Mouse (Mus musculus): Measurements from ENCODE around the gene Nudt15.

Gene Nudt15

DNA sequence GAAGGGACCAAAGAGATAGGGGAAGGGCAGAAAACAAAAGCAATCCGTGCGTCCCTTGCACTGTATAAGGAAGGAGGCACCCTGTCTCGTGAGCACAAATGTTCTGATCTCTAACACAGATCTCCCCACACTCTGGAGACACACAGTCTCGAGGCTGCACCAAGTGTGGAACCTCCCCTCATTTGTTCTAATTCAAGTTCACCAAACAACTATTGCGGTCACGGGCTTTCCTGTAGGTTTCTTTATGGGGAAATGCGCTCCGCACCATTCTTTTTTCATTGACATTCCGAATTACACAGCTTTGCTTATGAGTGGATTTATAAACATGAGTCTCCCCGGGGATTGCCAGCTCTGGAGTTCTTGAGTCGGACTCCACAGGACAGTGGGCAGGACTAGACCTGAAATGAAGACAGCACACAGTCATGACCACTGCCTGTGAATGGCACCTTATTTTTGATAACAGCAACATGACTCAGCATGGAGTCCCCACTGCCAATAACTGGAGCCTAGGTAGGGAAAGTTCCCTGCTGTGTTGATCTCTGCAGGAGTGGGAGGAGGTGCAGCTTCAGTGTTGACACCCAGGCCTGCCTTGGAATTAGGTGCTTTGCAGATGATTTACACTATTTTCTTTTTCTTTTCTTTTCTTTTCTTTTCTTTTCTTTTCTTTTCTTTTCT is 40.2 kb downstream of the Nudt15 start:
- DNase-seq, result no peak

DNA sequence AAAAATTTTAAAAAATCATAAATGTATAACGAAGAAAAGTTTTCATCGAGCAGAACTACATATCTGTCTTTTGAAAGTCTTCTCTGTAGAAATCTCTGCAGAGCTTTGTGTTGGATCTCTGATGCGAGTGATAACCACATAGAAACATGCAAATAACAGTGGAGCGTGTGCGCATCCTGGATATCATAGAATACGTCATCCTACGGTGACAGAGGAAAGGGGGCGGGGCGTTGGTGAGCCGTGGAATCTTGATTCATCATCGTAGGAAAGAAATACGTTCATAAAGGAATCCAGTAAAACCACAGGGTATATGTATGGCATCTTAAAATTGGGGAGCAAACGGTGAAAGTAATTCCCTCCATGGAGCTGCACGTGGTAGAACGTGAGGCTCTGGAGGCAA is 40.8 kb downstream of the Nudt15 start:
- no peak for DNase-seq

DNA sequence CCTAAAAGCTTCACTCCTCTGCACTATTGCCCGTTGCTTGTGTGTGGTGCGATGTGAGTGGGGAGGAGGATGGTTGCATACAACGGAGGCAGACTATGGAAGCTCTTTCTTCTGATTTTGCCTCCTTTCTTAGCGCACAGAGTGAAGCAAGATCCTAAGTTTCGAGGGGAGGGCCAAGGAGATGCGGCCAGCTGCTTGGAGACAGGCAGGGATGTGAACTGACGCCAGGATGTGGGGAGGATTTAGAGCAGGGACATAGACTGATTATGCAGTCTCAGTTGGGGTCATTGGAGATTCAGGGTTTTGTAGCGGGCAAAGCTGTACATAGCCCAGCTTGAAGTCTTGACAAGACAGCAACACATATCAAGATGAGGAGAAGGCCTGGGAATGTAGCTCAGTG is 41.8 kb downstream of the Nudt15 start:
- DNase-seq, result no peak

DNA sequence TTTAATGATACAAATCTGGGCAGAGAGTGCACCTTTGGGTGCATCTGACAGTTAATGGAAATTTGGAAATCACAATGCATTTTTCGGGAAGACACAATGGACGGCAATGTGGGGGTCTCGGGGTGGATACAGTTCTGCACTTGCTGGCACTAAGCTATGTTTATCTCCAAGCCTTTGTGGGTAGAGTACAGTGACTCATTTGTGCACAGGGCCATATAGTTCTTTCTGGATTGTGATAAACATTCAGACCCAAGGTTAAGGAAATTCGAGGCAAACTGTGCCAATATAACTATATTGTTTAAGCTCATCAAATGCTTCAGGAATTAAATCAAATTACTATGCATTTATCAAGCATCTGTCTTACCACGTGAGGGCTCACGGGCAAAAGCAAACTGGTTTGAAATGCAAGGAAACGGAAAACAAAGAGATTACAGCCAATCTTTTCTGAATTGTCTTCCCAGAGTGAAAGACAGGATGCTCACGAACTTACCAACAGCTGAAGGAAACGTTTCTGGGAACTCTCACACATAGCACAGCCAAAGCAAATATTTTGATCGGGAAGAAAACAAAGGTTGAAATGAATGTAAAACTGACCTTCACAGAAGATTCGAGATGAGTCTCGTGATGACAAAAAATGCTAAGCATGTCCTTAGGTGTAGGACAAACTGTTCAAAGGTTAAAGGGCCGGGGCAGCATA is 44.7 kb downstream of the Nudt15 start:
- no peak for DNase-seq

DNA sequence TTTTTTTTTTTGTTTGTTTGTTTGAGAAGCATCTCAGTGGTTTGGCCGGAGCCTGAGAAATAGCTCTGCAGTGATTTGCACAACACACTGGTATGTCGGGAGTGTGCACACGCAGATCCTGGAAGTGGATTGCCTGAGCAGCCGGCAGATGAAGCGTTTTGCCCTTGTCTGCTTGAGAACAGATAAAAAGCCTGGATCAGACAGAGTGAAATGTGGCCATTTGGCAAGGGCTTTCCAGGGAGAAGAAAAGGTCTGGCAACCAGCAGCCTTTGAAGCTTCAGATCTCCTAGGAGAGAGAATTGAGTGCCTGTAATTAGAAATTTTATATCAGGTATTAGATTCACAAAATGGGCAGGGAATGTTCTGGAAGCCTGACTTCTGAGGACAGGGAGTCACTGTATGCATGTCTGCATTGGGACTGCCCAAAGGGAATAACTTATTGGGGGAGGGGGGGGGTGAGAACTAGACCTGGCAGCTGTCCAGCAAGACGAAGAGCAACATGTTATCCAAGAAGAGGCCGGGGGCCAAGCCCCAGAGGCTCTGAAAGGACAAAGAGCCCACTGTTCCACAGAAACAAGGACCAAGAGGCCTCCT is 45.4 kb downstream of the Nudt15 start:
- peak; percentile 45 to 63 for DNase-seq

DNA sequence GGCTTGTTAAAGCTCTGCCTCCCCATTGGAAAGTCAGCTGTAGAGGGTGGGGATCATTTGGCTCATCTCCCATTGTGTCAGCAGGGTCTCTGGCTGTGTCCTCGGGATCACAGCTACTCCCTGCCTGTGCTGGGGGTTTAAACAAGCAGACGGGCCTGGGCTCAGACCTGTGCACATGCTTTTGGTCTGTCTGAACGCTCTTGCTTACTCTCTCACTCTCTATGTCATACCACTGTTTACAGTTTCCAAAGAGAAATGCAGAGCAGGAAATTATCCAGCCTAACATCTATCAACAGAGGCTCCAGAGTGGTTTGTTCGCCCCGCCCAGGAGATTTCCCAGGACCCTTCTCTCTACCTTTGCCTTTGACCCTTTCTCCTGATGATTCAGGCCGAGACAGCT is 46.3 kb downstream of the Nudt15 start:
- no peak for DNase-seq

DNA sequence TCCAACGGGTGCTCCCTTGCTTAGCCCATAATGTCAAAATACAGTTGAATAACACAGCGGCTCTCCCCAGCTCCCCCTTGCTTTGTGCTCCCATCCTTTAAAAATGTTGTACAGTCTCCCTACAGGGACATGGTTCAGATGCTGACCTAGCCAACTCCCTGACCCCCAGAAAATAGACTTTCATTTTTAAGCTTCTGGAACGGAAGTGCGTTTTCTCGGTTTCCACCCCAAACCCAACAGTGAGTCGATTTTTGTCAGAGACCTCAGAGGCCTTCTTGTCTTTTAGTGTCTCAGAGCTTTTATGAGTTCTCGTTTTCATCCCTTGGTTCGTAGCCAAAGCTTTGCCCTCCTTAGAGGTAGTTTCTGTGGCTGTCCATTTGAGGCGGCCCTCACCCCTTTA is 46.8 kb downstream of the Nudt15 start:
- no peak for DNase-seq

DNA sequence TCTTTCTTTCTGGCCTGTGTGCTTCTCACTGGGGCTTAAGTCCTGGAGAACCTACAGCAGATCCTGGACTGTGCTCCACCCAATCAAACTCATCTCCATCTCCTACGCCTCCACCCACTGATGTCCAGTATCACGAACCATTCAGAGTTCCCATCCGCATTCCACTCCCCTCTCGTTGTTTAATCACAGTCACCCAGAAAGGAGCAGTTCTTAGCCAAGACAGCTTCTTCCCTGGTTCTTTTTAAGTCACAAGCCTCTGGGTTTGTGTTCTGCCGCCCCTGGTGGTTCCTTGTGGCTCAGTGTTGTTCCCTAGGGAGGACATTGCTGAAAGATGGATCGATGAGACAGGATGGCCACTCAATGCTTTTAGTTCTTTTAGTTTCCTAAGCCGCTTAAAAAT is 52.3 kb downstream of the Nudt15 start:
- DNase-seq, result no peak

DNA sequence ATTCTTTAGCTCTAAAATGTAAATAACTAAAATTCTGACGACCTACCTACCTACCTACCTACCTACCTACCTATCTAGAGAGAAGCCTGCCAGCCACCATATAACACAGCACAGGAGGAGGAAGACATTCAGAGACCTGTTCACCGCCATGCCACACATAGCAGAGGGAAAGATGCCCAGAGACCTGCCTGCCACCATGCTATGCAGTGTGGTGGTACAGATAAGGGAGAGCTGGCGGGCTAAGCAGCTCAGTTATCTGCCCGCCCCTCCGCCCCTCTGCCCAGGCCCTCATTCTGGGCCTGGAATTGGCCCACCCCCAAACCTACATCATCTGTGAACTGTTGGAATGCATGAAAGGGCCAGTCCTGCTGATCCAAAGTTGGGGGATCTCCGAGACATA is 53.9 kb downstream of the Nudt15 start:
- DNase-seq, result no peak

DNA sequence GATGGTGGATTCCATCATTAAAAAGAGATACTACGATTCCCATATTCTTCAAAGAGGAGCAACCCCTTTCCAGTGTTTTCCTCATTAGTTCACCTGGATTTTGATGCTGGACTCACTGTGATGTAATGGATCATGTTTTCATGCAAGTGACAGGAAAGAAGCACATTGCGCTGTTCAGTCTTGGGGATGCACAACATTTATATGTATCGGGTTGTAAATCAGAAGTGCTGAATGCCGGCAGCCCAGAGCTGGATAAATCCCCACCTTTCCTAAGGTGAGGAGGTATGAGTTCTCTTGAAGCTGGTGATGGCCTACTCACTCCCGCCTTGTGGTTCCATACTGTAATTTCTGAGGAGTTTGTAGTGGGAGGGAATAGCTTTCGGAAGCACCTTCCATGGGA is 54.7 kb downstream of the Nudt15 start:
- no peak for DNase-seq

DNA sequence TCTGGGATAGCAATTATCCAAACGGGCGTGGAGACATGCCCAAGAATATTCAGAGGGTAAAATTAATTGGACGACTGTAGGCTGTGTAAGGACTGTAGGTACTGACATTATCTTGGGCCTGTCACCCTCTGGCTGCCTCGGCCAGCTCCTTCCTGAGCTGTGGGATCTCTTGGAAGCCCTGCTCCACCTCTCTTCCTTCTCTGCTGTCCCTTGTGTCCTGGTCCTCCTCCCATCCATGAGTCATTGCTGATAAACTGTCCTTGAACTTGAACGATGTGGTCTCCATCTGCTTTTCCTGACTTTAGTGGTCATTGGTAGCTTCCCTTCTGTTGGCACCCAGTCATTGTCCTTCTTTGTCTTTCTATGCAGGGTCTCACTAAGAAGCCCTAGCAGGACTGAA is 61.4 kb downstream of the Nudt15 start:
- DNase-seq, result no peak

DNA sequence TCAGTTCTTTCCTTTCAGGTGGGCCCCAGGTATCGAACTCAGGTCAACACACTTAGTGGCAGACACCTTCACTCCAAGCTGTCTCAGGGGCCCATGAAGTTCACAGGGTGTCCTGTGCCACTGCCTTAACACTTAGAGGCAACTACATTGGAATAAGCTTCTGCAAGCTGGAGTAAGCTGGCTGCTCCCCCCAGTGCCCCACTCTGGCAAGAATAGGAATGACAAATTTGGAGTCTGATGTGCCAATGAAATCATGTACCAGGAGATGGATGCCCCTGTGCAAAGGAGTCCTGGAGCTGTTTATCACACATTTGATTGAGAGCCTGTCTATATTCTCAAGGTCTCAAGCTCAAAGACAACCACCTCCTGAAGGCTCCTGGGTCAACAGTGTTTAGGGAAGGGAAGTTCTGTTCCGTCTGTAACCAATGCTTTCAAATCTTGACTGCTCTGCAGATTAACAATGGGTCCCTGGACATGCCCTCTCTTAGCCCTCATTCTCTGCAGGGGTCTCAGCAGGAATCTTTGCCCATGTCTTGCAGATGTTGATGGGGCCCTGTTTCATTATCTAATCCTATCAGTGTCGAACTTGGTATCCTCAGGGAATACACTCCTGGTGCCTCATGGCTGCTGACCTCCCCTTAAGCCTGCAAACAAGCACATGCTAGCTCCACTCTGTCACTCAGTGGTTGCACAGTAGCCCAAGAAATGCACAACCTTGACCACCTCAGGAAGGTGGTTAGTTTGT is 63.5 kb downstream of the Nudt15 start:
- no peak for DNase-seq

DNA sequence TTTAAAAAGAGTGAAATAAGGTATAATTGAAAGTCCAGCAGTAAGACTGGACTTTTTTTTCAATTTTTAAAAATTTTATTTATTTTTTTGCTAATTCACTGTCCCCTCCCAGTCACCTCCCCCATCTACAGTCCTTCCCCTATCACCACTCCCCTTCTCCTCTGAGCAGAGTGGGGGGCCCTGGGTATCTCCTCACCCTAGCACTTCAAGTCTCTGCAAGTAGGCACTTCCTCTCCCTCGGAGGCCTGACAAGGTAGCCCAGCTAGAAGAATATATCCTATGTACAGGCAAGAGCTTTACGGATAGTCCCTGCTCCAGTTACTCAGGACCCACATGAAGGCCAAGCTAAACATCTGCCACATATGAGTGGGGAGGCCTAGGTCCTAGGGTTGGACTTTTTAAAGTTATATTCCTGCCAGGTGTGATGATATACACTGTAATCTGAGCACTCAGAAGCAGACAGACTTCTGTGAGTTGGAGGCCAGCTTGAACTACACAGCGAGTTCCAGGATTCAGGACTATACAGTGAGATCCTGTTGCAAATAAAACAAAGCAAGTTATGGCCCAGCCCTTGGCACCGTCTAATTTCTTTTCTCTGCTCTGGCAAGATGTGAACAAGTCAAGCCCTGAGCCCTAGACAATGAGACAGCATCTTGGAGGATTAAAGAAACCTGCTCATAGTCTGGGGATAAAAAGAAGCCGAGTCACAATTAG is 64.4 kb downstream of the Nudt15 start:
- DNase-seq, result no peak

DNA sequence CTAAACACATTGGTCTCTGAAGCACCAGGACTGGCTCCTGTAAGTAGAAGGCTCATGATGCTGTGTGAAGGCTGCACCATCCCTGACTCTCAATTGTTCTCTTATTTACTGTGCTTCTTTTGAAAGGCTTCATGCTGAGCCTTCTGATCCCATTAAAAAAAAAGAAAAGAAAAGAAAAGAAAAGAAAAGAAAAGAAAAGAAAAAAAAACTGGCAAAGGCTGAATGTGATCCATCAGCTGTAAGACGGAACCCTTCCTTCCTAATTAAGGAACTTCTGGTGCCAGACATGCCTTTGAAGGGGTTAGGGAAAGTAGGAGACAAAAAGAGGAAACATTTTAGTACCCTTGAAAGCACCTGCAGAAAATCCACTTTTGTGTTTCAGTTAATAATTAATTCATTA is 68.3 kb downstream of the Nudt15 start:
- DNase-seq, result no peak

DNA sequence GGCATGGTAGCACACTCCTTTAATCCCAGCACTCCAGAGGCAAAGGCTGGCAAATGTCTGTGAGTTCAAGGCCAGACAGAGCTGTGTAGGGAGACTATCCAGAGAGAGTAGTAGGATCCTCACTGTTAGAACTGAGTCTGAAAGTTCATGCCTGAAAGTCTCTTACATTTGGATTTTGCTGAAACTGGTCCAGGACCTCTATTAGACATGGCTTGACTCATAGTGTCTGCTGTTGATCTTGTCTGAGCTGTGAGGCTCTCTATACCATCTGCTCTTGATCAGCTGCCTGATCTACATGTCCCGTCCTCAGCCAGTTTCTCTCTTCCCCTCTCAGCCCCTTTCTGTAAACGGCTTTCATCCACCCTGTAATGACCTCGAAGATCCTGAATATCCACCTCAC is 69.7 kb downstream of the Nudt15 start:
- no peak for DNase-seq

DNA sequence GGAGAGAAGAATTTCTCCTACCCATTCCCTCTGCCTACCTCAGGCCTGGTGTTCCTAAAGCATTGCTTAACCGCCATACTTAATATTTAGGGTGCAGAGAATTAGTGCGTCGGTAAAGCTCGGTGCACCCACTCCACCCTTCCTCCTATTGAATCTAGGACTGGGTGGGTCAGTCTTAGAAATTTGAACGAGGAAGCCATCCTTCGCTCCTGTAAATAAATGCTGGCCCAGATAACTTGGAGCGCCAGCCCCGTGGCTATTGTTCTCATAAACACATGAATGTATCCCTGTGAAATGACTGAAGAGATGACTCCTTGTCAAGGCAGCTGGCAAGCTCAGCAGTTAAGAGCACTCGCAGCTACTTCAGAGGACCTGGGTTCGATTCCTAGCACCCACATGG is 71.0 kb downstream of the Nudt15 start:
- no peak for DNase-seq

DNA sequence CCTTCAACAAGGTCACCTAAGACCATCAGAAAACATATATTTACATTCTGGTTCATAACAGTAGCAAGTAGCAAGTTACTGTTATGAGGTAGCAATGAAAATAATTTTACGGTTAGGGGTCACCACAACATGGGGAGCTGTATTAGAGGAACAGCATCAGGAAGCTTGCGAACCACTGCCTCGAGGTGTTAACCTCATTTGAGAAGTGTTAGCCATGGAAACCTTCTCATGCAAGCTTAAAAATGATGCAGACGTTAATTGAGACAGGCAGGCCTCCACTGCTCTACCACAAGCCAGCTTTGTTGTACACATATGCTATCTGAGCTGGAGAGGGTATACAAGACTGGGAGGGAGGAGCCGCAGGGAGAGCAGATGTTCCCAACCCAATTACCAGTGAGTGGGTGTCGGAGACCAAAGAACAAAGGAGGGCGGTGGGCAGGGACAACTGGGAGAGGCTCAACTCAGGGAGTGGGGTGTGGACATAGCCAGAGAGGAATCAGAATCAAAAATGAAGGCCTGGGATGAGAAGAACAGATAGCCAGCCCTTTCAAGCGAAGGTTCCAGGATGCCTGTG is 71.6 kb downstream of the Nudt15 start:
- DNase-seq, result no peak

DNA sequence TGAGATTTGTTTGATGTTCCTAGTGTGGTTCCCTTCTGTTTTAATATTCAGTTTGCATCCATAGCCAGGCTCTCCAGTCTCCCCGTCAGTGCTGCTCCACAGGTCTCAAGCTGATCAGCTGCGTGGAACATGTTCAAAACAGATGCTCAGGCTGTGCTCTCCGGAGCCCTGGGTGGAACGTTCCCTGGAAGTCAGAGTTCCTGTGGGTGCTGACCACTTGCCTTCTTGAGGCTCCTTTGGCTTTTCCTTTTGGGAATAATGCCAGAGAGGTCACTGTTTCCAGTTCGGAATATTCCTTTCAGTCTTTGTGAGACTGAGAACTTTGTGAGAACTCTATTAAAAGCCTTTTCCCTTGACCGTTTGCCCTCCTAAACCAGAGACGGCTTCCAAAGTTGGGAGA is 72.5 kb downstream of the Nudt15 start:
- peak in 1 of 2 experiments; percentile 22 for DNase-seq

DNA sequence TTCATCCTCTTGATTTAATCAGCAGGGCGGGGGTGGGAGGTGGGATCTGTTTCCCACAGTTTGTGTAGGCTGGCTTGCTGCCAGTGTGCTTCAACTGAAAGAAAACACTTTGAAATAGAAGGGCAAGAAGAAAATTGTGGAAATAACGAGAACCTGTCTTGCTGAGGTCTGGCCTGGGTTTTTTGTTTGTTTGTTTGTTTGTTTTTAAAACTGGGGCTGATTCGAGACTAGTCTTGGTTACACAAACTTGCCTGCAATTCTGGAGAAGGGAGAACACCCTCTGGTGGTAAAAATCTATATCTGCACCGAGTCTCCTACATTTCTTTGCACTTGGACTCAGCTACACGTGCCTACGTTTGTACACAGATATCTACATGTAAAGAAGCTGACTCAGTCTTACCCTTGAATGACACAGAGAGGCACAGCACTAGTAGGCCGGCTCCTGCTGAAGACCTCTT is 73.4 kb downstream of the Nudt15 start:
- DNase-seq, result peak; percentile 57 to 64

DNA sequence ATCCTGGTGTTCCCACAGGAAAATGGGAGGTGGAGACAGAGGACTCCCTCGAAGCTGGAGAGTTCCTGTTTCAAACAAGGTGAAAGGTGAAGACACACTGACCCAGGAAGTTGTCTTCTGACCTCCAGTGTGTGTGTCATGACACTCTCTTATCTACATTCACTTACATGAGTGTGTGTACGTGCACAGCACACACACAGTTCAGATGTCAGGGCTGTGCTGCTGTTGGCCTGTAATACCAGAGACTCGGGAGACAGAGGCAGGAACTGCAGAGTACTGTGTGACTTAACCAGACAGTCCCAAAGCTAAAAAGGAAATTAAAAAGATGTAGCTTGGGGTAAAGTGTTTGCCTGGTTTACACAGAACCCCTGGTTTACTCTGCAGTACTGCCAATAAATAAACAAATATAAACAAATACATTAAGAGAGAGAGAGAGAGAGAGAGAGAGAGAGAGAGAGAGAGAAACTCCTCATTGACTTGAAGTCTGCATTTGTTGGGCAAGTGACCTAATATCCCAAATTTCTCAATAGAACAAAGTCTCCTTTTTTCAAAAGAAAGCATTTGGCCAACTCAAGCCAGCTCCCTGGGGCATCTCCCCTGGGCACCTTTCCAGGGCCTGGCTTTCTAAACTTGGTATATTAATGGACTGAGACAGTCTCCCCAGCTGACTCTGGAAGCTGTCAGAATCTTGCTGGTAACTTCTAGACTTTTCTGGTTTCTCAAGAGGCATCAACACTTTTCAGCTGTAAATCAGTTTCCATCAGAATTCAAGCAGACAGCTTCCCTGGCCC is 74.2 kb downstream of the Nudt15 start:
- DNase-seq, result peak; percentile 76 to 78

DNA sequence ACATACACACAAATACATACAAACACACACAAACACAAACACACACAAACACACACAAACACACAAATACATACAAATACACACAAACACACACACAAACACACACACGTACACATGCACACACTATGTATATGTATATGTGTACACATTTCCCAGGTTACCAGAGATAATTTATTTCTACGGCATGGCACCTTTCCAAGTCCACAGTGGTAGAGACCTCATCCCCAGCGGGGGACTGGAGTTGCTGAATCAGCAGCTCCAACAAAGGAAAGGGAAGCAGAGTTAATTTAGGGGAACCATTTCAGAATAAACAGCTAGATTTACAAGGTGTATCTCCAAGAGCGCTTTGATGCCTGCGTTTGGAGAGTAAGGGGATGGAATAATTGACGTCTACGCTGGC is 75.8 kb downstream of the Nudt15 start:
- no peak for DNase-seq

DNA sequence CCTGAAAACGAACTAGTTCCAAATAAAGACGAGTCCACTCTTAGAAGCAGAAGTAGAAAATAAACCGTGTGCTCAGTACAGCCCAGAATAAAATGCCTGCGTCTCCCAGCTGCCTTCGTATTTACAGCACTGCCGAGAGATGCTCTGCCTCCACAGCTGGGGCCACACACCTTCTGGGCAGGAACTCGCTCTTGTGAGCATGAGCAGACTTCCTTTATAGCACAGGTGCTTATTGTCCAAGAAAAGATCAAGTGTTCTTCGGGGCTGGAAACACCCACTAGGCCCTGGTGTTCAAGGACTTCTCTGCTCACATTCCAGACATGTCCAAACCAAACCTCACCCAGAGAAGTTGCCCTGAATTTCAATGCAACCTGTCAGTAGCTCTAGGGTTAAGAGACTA is 77.4 kb downstream of the Nudt15 start:
- DNase-seq, result no peak

Measured in cerebellum, adult 18-20 months (tissue).